Mouse (Mus musculus) induced T-regulatory cell, adult 2 months (primary cell): ENCODE results near the gene Camk1d.

Experiments used
- DNase-seq: peaks from one replicate; pipeline ENCODE4 v3.0.0-alpha.2; 2012; ENCODE audit warnings: low read depth

Gene Camk1d

DNA sequence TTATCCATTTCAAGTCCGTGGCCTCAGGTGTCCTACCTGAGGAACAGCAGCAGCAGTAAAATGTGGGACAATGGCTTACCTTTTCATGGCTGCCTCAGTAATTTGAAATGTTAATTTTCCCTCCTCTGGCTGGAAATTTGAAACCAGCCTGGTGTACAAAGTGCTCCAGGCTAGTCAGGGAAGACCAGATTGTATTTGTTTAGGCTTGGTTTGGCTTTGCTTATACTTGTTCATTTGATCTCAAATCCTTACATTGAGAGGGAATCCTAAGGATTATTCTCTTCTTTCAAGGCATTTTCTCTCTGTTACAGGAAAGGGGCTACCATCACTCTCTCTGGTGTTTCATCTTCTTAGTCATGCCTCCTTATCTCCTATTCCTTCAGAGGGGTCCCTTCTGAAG lies 236.8 kb downstream of the Camk1d start:
- DNase-seq, result no peak

GRCm38 (mm10) chr2:5469366-5469941 lies 244.9 kb downstream of the Camk1d start:
- DNase-seq, result no peak

- no peak for DNase-seq
Observed at GRCm38 (mm10) chr2:5467537-5467936, 246.8 kb downstream of the Camk1d start.

DNA sequence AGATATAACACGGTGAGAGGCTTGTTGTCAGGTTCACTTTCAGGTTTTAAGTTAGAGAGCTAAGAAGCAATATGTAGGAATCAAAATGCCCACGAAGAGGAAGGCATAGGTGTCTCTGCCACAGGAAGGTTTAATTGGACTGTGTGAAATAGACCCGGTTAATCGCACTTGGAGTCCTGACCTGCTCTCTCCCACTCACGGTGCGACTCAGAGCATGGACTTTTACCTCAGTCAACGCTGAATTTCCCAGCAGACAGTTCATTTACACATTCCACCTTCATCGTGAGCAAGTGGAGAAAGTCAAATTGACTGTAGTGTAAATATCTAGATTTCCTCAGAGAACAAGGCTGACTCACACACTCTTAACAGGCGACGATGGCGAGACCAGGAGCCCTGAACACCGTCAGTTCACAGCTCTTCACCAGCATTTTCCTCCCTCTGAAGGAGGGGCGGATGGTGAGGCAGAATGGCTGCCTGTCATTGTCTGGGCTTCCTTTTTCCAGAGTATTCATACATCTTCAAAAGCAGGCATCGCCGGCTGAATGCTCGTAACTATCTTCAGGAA lies 255.6 kb downstream of the Camk1d start:
- DNase-seq, result no peak

DNA sequence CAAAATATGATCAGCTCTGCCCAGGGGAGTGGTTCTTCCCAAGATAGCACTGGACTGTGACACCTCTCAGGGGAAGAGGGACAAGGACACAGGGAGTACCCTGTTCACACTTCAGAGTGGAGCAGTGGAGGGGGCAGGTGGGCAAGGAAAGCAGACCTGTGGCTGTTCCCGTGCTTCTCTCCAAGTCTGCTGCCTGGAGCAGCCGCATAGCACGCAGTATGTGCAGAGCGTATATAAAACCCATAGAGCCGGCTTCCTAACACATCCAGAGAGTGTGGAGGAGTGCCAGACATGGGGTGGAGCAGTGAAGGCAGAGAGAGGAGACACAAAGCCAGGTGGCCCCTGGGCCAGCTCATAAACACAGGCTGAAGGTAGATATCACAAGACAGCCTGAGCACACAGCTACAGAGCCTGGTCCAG lies 256.2 kb downstream of the Camk1d start:
- DNase-seq, result no peak

GRCm38 (mm10) chr2:5456108-5456507 lies 258.2 kb downstream of the Camk1d start:
- no peak for DNase-seq

GRCm38 (mm10) chr2:5454830-5455229 lies 259.5 kb downstream of the Camk1d start:
- no peak for DNase-seq

DNA sequence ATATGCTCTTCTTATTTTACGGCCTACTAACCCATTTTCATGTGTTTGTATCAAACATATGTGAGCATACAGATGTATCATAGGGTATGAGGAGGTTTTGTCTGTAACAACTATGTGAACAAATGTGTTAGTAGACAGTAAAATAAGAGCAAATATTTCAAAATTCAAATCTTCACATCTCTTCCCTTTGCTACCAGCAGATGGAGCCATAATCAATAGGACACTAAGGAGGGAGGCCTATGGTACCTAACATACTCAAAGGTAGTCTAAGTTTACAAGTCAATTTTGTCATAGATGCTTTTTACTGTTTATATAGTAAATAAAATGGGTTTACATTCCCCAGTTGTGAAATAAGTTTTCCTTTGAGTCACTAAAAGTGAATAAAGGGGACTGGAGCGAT lies 262.7 kb downstream of the Camk1d start:
- DNase-seq, result peak; percentile 65

DNA sequence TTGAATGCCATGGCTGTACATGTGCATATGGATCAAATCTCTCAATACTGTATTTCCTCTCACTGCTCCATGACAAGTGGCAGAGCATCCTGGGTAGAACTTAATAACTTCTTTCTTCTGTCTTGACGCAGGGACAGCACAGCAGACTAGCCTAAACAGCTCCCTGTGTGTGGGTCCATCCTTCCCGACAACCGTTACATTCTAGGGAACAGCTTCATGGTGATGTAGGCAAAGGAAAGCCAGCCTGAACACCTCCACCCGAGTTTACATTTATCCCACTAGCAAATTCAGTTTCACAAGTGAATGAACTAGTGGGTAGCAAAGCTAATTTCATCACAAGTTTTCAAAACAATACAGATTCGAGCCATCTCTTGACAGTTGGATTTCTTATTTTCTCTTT lies 269.0 kb downstream of the Camk1d start:
- no peak for DNase-seq

DNA sequence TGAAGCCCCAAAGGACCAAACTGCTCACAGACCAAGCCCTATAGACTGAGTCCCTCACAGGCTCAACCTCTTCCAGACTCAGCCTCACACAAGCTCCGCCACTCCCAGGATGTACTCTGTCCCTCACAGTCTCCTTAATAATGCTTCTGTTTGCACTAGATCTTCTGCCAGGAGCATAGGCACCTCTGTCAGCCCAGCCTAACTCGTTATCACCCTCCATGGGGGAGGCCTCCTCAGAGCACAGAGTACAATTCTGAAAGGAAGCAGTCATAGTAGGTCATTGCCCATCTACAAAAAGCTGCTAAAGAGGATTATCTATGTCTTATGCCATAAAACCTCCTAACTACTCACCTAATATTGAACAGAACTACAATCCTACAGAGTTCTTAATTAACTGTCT lies 276.6 kb downstream of the Camk1d start:
- no peak for DNase-seq

DNA sequence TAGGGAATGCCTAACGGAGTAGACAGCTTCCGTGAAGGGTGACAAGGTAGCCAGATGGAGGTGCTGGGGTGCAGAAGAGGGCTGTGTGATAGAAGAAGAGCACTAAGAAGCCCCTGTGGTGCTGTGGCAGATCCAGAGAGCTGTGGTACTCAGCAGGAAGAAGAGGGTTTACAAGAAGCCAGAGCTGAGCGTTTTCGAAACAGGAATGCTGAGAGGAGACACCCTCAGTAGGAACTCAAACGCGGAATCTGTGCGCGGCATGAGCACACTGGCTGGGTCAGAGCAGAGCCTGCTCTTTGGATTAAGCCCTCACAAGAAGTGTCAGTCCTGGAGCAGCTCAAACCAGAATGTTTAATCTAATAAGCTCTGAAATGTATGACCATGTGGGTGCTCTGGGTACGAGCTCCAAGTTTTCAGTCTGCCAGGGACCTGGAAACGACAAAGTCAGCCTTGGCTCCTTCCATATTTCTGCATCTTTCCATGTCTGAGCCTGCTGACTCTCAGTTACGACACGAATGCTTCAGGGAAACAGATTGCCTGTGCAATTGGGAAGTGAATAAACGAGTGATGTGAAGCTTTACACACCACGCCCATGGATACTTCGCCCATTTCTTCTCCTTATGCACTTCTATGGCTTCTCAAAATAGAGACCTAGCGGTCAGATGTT lies 278.6 kb downstream of the Camk1d start:
- DNase-seq, result no peak

GRCm38 (mm10) chr2:5431309-5431708 lies 283.0 kb downstream of the Camk1d start:
- peak; percentile 60 for DNase-seq

DNA sequence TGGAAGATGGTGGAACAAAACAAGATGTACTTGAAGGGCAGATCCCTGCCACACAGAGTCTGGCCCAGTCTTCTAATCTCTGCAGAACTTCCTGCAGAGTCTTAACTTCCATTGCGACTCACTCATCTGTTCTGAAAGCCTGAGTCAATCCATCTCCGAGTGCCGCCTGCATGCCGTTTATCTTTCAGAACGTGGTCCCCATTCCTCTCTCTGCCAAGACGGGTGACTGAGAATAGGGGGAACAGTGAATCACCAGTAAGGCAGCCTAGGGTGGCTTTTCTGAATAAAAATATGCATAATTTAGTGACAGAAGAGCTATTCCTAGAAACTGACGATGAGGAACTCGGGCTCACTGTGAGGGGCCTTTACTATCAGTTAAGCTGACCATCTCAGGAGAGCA lies 284.4 kb downstream of the Camk1d start:
- DNase-seq, result no peak

- no peak for DNase-seq
Observed at GRCm38 (mm10) chr2:5426110-5426509, 288.2 kb downstream of the Camk1d start.

- no peak for DNase-seq
Observed at GRCm38 (mm10) chr2:5425612-5426011, 288.7 kb downstream of the Camk1d start.

DNA sequence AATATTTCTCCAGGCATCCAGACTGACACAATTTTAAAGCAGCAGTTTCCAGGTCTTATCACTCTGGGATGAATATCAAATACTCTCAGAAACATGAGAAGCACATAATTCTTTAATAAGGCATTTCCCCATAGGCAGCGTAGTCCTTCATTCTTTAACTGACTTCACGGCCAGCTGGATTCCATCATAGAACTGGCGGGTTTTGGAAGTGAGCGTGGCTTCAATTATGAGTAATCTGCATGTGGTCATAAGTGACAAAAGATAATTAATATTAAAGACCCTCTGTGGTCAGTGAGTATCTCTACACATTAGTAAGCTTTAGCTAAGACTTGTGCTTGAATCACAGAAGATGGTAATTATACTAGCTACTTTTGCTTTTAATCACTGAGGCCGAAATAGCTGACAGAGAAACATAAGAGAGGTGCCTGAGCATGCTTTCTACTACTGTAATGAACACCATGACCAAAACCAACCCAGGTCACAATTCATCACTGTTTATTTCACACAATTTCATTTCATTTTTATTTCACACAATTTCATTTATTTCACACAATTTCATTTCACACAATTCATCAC lies 293.6 kb downstream of the Camk1d start:
- no peak for DNase-seq

DNA sequence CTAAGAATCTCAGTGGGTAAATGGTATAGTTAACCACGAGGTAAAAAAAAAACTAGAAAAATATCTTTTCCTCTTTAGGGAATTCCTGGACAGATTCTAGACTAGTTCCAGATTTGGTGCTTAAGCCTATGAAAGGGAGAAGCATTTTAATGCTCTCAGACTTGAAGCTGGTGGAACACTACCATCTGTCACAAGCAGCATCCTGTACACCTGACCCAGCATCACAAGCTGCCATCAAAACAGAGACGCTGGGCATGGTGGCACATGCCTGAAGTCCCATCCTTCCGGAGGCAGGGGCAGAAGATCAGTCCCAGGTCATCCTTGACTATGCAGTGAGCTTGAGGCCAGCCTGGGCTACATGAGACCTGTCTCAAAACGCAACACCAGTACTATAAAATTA lies 295.5 kb downstream of the Camk1d start:
- no peak for DNase-seq

DNA sequence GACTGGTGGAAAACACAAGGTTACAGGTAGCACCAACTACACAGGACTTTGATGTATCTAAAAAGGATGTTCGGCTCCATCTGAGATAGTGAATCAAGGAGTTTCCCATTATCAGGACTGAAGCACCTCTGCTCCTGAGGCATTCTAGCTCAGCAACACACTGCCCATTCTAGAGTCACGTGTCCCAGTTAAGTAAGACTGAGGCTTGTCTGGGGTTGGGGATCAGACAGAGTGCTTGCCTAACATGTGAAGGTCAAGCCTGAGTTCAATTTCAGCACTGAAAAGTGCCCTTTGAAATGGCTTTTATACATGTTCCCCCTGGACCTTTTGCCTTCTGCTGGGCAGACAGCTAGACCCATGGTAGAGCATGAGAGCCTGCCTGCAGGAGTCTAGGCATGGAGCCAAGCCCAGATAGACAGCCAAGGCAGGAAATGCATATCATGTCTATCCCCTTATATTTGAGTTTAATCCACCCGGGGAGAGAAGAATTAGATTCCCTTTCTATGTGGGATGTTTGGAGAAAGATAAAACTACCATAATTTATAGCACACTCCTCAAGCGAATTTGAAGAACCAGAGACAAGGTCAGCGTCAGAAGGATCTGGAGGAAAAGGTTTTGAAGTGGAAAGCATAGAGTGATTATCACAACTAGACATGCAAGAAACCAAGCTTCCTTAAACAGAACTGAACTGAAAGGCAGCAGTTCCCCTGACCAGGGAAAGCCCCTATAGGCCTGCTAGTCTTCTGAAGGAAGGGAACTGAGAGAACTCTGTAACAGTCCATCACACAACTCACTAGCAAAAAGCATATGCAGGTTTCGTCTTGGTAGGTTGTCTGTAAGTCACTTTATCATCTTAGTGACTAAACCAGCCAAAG lies 296.9 kb downstream of the Camk1d start:
- DNase-seq, result no peak

GRCm38 (mm10) chr2:5411774-5412173 lies 302.5 kb downstream of the Camk1d start:
- no peak for DNase-seq

DNA sequence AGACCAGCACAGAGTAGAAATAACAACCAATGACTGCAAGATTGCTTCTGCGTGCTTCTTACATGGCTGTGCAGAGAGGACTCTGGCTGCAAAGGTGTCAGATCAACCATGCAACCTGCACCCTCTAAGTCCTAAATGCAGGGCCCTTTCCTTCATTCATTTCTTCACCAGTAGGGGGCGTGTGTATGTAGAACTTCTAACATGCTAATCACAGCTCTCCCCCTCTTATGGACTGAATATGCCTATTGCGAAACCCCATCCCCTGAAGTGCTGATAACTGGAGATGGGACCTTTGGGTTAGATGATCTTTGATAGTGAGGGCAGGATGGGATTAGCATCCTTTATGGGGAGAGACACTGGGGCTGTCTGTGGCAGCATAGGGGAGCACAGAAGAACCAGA lies 310.5 kb downstream of the Camk1d start:
- DNase-seq, result peak; percentile 70

GRCm38 (mm10) chr2:5402036-5402435 lies 312.3 kb downstream of the Camk1d start:
- DNase-seq, result peak; percentile 54

- DNase-seq, result no peak
Observed at GRCm38 (mm10) chr2:5398505-5398904, 315.8 kb downstream of the Camk1d start.
